Mouse (Mus musculus) cerebellum, adult (tissue): Measurements from ENCODE around the gene Clstn3.
"Not testable (repeated sequence)": the region's sequence is repeated elsewhere in the genome, so short reads cannot be mapped to it uniquely, and the experiment has no call there.

ENCODE experiments used
- ATAC-seq: cut with Nextera tagmentation; 2 replicates; pipeline ENCODE4 v1.9.2; 2017; ENCODE audit warnings: mild to moderate bottlenecking, moderate library complexity, mixed read lengths; ENCODE audit not compliant: insufficient number of reproducible peaks, low FRiP score, low TSS enrichment

Gene Clstn3

DNA sequence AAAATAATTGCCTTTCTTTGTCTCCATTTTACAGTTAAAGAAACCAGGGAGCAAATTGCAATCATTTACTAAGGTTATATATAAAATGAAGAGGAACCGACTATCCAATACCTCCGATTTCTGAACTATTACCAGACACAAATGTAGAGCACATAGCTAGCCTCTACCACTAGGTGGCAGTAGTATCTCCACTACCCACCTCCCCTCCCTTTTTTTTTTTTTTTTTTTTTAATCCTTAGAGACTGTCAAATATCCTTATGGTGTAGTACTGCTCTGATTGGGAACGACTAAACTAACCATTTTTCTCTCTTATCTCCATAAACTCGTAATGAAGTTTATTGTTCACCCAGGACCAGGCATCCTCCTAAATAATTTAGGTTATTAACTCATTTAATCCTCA lies 15.7 kb upstream of the Clstn3 start:
- no peak for ATAC-seq

DNA sequence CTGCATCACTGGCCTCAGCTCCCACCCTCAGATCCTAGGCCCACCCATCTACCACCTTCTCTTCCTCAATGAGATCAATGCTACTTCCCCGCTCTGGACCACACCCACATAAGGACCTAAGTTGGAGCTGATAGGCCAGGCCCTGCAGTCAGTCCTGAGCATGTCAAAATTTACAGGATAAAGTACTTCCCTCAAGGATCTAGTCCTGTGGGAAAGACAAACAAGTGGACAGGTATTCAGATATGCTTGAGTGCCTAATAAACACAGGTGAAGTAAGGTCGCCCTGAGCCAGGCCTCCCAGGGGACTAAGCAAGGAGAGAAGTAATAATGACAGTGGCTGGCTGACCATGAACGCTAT lies 15.0 kb upstream of the Clstn3 start:
- no peak for ATAC-seq

DNA sequence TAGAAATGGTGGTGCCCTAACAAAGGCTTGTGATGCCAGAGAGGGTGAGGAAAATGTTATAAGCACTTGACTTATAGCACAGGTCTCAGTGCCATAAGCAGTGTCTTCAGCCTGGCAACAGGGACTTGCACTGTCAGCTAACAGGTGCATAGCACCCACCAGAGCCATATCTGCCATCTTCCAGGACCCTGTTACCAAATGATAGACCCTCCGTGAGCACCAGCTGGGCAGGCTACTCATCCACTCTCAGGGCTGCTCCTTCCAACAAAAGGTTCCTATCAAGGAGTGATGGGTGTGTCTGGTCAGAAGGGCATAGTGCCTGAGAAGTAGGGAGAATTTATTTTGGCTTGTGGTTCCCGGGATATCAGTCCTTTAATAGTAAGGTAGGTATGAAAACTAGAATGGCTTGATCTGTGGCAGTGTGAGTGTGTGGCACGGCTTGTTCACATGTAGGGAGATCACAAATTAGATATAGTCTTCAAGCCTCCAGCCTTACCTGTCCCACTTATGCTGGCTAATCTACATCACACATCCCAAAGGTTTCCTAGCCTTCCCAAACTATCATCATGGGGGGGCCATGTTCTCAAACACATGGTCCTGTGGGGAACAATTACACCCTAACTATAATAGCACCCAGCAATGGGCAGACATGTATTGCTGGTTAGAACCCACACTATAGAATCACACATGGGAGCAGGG lies 14.4 kb upstream of the Clstn3 start:
- ATAC-seq = no peak

DNA sequence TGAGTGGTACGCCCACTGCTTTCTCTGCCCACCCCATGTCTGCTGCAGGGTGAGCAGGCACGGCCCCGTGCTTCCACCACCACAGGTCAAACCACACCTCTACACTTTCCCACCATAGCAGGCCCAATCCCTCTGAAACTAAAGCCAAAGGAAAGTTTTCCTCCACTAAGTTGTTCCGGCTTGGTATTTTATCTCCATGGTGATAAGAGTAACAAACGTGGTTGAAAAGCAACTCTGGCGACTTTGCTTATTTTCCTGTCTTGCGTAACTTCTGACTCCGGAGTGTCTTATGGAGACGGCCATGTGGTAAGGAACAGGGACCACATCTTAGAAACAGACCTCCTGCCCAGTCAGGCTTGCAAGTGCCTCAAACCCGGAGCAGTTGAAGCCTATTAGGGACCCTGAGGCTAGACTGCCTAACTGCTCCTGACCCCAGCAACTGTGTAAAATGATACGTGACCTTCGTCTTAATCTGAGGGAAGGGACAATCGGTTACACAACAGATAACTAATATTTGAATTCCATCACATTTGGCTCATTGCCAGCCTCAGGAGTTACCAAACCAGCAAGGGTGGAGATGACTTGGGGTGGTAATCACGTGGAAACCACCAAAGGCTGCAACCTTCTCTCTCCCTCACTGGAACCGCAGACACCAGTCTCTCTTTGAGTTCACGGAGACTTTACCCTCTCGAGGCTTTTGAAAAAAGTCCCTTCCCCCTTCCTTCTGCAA lies 13.5 kb upstream of the Clstn3 start:
- no peak for ATAC-seq

DNA sequence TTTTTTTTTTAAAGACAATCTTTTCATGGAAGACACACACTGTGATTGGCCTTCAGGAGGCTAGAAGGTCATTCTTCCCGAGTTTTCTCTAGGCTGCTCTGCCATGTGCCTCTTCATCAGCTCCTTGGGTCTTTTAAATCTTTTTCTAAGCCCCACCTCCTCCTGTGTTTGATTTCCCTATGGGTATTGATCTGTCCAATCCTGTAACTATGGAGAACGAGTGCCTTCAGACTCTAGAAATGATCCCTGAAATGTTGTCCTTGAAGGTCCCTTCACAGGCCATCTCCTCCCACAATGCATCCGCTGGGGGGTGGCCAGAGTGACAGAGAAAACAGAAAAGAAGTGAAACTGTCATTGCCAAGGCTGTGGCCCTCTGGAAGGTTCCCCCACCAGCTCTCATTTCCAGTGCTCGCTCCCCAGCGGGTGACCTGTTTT lies 12.6 kb upstream of the Clstn3 start:
- ATAC-seq = no peak

DNA sequence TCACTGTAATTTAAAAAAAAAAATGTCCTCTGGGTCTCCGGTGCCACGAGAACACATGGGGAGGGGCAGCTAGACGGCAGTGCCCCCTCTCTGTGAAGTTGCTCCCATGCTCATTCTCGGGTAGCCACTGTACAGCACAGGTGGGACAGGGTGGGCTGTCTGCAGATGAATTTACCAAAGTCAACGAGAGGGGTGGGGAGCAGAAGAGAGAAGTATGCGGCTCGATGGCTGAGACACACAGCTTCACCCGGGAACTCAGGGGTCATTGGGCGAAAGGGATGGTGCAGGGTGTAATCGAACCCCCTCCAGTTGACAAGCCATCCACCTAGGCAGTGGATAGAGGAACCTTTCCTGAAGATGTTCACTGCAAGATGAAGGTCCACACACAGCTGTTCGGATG lies 12.2 kb upstream of the Clstn3 start:
- ATAC-seq = no peak

DNA sequence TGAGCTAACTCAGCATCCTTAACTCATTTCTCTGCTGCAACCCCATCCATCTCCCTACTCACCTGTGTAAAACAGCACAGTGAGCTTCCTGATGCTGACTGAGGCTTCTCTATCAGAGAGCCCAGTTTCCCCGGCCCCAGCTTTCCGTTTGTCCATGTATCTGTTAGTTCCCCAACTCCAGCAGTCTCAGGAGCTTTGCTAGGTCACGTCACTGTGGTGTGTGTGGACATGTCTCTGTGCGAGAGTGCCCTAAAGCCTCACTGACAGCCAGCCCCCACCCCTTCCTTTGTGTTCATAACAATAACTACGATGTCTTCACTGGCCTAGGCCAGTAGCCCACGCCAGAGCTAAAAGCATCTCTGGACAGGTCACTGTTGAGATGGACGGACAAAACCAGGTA lies 11.6 kb upstream of the Clstn3 start:
- no peak for ATAC-seq

DNA sequence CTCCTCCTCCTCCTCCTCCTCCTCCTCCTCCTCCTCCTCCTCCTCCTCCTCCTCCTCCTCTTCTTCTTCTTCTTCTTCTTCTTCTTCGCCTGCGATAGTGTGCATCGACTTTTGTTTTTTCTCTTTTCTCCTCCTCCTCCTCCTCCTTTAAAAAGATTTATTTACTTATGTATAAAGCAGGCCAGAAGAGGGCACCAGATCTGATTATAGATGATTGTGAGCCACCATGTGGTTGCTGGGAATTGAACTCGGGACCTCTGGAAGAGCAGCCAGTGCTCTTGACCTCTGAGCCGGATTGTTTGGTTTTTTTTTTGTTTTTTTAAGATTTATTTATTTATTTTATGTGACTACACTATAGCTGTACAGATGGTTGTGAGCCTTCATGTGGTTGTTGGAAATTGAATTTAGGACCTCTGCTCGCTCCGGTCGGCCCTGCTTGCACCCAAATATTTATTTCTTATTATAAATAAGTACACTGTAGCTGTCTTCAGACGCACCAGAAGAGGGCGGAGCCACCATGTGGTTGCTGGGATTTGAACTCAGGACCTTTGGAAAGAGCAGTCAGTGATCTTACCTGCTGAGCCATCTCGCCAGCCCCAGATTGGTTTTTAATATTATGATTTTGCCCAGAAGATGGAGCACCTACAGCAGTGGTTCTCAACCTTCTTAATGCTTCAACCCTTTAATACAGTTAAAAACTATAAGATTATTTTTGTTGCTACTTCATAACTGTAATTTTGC lies 10.9 kb upstream of the Clstn3 start:
- ATAC-seq = not testable (repeated sequence)

DNA sequence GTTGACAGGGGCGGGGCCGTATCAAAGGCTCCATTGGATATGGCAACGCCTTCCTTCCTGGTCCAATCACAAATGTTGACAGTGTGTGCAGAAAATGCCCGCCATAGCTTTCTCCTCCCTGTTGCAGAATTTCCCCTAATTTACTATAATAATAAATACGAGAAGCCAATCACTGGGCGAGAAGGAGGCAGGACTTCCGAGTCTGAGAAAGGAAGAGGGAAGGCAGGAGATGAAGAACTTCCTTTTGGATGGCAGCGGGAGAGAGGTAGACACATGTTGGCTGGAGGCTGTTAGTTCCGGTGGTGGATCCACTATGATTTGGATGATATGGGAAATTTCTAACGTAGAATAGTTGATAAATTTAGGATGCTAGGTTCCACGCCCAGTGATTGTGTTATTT lies 10.0 kb upstream of the Clstn3 start:
- no peak for ATAC-seq

DNA sequence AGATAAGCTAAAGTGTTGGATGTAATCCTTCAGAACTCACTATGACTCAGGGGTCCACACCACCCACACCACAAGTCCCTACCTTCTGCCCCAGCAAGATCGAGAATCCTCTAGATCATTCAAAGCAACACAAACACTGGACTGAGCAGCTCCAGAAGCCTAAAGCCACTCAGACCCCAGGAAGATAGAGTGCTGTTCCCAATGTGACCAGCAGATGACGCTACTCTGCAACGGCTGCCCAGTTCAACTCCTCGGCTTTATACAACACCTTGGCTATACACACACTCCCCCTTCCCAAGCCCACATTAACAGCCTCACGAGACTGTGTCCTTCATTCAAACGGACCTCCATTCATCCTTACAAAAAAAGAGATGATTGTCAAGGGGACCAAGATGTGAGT lies 8.2 kb upstream of the Clstn3 start:
- no peak for ATAC-seq

DNA sequence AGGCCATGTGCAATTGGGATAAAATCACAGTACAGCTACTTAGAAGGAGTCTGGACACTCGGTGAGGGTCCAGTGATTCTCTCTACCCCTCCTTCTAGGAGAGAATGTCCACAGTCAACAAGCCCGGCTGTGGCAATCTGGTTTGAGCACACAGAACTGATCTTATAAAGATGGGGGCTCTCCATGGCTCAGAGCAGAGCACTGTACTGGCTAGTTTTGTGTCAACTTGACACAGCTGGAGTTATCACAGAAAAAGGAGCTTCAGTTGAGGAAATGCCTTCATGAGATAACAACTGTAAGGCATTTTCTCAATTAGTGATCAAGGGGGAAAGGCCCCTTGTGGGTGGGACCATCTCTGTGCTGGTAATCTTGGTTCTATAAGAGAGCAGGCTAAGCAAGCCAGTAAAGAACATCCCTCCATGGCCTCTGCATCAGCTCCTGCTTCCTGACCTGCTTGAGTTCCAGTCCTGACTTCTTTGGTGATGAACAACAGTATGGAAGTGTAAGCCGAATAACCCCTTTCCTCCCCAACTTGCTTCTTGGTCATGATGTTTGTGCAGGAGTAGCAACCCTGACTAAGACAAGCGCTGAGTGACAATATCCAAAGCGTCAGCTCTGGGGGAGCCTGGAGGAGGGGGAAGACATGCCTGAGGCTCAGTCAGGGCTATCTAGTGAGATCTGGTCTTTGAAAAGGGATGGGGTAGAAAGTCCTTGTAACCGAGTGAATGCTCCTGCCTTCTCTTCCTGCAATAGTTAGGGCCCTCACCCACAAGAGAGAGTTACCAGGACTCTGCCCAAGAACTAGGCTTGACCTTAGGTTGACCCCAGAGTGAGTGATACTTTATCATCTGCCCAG lies 7.4 kb upstream of the Clstn3 start:
- not testable (repeated sequence) for ATAC-seq

DNA sequence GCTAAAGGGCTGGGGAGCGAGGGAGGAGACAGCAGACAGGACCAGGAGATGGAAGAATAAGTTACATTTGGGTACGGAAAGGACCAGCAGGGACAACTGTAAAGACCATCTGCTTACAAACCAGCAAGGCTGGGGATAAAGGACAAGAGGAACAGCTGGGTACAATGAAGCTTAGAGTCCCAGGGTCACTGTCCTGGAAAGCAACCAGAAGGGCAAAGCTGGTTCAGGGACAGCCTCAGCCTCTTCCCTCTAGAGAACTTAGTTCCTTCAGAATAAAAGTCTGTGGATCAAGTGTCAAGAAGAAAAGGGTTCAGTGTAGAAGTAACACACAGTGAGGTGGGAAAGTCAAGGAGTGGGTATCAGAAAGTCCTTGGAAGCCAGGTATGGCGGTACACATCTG lies 6.5 kb upstream of the Clstn3 start:
- ATAC-seq = no peak

DNA sequence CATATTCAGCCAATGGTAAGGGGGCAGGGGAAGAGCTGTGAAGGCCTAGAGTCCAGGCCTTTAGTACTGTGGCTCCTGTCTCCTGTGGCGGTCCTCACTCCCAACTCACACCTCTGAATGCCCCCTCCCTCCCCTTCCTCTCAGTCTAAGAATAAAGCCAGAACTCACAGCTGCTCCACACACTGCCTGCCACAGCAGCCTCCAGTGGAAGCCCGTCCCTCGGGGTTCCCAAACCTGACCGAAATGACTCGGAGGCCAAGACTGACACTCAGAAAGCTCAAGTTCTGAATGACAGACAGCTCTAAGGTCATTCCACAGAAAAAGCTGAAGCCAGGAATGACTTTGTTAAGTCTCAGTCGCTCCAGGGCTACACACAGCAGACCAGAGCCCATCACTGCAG lies 1.1 kb upstream of the Clstn3 start:
- no peak for ATAC-seq

DNA sequence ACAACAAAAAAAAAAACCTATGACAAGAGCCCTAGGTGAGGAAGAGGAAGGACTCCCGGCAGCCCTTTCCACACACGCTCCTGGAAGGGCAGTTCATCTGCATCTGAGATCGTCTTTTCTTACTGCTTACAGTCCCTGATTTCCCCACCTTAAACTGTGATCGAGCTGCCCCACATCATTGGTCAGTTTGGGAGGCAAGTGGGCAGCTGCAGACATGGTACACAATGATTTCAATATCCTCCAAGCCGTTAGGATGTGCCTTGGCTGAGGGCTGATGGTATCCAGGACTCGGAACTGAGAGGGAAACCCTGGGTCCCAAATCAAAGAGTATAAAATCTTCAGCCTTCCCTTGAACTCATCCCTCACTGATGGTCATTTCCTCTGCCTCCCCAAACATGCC lies 705 bp upstream of the Clstn3 start:
- no peak for ATAC-seq

DNA sequence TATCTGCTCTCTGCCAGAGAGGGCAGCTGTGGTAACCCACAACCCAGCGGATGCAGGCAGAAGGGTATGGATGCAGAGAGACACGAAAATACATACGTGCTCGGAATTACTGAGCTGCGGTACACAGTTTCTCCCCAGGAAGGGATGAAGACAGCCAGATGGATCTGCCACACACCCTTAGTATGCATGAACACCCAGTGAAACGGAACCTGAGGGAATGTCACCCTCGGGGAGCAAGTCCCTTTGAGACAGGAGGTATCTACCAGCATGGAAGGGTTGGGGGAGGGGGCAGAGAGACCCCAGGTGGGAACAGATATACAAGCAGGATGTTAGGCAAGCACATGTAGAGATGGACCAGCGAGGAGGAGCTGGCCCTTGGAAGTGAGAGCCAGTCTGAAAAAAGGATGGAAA lies 708 bp downstream of the Clstn3 start:
- 0 out of 2 replicates have a peak, but pooled peaks have one; percentile 4 for ATAC-seq

DNA sequence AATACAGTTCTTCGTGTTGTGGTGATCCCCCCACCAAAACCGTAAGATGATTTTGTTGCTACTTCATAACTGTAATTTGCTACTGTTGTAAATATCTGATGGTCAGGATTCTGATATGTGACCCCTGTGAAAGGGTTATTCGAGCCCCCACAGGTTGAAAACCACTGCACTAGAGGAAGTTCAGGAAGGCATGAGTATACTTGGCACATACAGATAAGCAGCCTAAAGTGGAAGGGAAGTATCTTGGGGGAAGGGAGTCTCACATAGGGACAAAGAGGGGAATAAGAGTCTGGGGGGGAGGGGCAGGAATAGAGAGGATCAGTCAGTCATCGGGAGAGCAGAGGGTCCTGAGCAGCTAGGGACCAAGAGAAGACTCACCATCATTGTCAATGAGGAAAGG lies 5.2 kb downstream of the Clstn3 start:
- no peak for ATAC-seq

DNA sequence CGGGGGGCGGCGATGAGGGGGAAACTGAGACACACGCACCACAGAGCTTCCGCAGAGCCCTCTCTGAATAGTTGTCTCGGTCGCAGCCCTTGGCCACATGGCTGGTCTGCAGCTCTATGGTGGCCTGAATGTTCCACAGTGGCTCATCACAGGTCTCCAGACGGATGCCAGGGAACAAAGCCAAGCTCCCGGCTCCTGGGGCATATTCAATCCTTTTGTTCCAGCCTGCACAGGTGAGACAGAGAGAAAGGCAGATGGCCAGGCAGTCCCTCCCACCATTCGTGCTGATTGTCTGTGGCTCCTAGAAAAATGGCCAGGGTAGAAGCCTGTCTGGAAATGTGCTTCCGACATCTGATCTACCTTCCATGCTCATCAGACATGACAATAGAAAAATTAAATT lies 6.1 kb downstream of the Clstn3 start:
- ATAC-seq = peak; percentile 91

DNA sequence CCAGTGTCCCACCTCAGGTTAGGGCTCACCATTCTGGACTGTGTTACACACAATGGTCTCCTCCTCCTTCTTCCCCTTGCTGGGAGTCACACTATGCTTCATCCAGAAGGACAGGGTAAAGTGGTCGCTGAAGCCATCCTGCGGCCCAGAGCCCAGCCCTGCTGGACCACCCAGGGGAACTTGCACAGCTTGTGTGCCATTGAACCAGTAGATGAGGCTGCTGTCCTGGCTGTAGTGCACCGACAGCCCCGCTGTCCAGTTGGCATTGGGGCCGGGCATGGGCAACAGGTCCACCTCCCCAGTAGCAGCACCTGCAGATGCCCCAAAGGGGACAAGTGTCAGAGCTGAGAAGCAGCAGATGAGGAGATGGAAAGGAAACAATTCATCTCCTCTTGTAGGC lies 6.8 kb downstream of the Clstn3 start:
- ATAC-seq = no peak

DNA sequence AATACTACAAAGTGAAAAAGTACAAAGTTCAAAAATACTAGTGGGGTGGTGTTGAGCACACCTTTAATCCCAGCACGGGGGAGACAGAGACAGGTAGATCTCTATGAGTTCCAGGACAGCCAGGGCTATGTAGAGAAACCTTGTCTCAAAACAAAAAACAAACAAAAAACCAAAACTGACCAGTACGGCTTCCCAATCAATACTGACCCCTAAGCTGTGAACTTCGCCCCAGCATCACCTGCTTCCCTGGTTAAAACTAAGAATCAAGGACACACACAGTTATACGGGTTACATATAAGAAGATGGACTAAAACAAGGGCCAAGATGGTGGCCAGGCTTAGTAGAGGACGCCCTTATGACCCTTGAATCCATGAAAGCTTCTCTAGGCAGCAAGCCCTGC lies 8.4 kb downstream of the Clstn3 start:
- no peak for ATAC-seq

DNA sequence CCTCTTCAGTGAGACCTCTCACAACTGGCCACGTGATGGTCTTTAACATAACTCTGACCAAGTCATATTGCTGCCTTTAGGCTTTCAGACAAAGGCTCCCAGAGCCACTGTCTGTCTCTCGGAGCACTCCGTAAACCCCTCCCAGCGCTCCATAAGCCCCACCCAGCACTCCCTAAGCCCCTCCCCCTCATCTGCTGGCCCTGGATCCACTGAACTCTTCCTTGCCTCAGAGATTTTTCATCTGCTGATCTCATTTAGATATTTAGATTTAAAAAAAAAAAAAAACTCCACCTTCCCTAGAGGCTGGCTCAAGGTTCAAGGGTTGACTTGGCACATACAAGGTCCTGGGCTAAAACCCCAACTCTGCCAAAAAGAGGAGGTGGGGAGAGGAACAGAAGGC lies 10.8 kb downstream of the Clstn3 start:
- ATAC-seq = no peak

DNA sequence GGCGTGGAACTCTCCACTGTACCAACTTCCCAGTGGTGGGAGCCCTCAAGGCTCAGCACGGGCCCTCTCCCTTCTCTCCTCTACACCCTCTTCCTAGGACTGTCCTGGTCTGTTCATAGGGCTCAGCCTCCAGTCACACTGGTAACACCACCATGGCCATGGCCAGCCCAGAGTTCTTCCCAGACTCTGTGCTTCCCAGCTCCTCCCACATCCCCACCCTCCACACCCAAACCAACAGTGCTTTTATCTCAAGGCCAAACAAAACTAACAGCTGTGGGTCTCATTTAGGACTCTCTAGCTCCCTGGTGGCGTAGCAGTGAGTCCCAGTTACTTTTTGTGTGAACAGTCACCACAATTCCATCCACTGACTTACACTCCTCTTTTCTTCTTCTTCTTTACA lies 12.6 kb downstream of the Clstn3 start:
- ATAC-seq = no peak
